Comparison of ENCODE assay signal across 8 mouse cellular contexts in genomic region chr10:21826793-21827504, GRCm38 (mm10). TPM values are rescaled to one million over a fixed set of nuclear protein-coding genes. Genes with fewer than 3 reads are reported as not detected.
DNase-seq lines count a peak whose midpoint lies in the region; ATAC-seq and TF ChIP-seq lines count a peak whose summit lies in the region.
"Had no signal": no experiment of that assay in that cellular context is flagged by ENCODE, and none has a peak within 500 bp of the region (broad histone marks: within the 10 kb centered on the region; RNA-seq: fewer than 3 reads in every experiment).

No protein-coding gene starts in this region.

- peak overlapping the region; percentile 38; the same call in 1 of the 2 replicates for H3K4me2 ChIP-seq in CH12.LX (ENCODE audit: insufficient read depth, low read depth, poor library complexity, severe bottlenecking)

- TF ChIP-seq CTCF in CH12.LX (conservative IDR thresholded peaks at IDR 0.05 in 1 of 2, IDR thresholded peaks at IDR 0.05 in 1 of 2; ENCODE audit: low read depth in 2 of 2, low read length in 2 of 2), result no peak
- TF ChIP-seq CTCF in cerebellum, adult 2 months (IDR thresholded peaks at IDR 0.05; ENCODE audit: borderline replicate concordance, insufficient read depth, low read depth, low read length), result no peak

- no peak for TF ChIP-seq POLR2A in CH12.LX (IDR thresholded peaks at IDR 0.05; ENCODE audit: low read depth, low read length)
- TF ChIP-seq POLR2A in cerebellum, adult 2 months (IDR thresholded peaks at IDR 0.05; ENCODE audit: borderline replicate concordance, insufficient read depth, low read length), result no peak

- dilution Hi-C loops in CH12.LX (cut with MboI; ENCODE audit: extremely low pct_ligation_motif_present, extremely low pct_unique_long_range_greater_than_20kb, low sequenced_read_pairs), result no loop called here

- H3K4me3 ChIP-seq in CH12.LX (replicated peaks in 1 of 3; ENCODE audit: low read depth in 2 of 3, low read length in 2 of 3, poor library complexity in 1 of 3), result no peak overlapping the region
- H3K4me3 ChIP-seq in cerebellum, adult 2 months (replicated peaks; ENCODE audit: insufficient read depth, low read depth, low read length), result no peak overlapping the region

- WGBS in cerebellum, adult 2 months, result 61% methylated on average over 5 of the region's 5 CpGs

- peak; percentile 23 to 54; a peak in 2 of 4 replicates for ATAC-seq in hematopoietic stem cell, adult 5-6 weeks (replicated peaks in 1 of 2; ENCODE audit: insufficient read depth in 1 of 2, low FRiP score in 2 of 2, low TSS enrichment in 1 of 2, low read depth in 1 of 2, poor library complexity in 2 of 2, severe bottlenecking in 2 of 2)
- peak; percentile 61; the same call in 1 of the 2 replicates for ATAC-seq in megakaryocyte-erythroid progenitor cell, adult 5-6 weeks (replicated peaks; ENCODE audit: low FRiP score, low TSS enrichment, poor library complexity, severe bottlenecking)

- H3K9me3 ChIP-seq in CH12.LX (replicated peaks; ENCODE audit: low read length), result no peaks in the 10 kb centered on the region

- no peak for TF ChIP-seq EP300 in CH12.LX (IDR thresholded peaks at IDR 0.05; ENCODE audit: low read length)

- peak; percentile 14 for DNase-seq in 416B (ENCODE audit: low read depth)
- DNase-seq in CH12.LX (ENCODE audit: extremely low read depth), result no peak
- no peak for DNase-seq in adipocyte (ENCODE audit: low spot score)
- DNase-seq in gastrocnemius, postnatal 14 days, result no peak
- DNase-seq in cerebellum, adult 2 months, result no peak
- DNase-seq: lung, adult 18-20 months had no signal

- no peaks in the 10 kb centered on the region for H3K27me3 ChIP-seq in CH12.LX (replicated peaks)
- H3K27me3 ChIP-seq in cerebellum, adult 2 months (ENCODE audit: control insufficient read depth, insufficient read depth, low read length), result no peaks in the 10 kb centered on the region

- intact Hi-C loops in gastrocnemius, postnatal 14 days (cut with DNase I; ENCODE audit: low total_unique reads), result no loop called here

- H3K79me2 ChIP-seq in CH12.LX (replicated peaks; ENCODE audit: control insufficient read depth, extremely low read depth, insufficient read depth, poor library complexity, severe bottlenecking), result no peaks in the 10 kb centered on the region

- H3K36me3 ChIP-seq in CH12.LX (replicated peaks in 1 of 2; ENCODE audit: control insufficient read depth in 1 of 2, insufficient read depth in 1 of 2, low read length in 1 of 2), result no peaks in the 10 kb centered on the region

- H3K27ac ChIP-seq in CH12.LX (ENCODE audit: insufficient read depth, low read depth), result no peak overlapping the region
- H3K27ac ChIP-seq in cerebellum, adult 2 months (ENCODE audit: insufficient read depth, low read length), result no peak overlapping the region

- H3K4me1 ChIP-seq in CH12.LX (ENCODE audit: control insufficient read depth in 1 of 2, insufficient read depth in 2 of 2), result peaks cover 0 to 9% of the 10 kb centered on the region in 2 experiments; a peak in 2 of 4 replicates
- no peaks in the 10 kb centered on the region for H3K4me1 ChIP-seq in cerebellum, adult 2 months (ENCODE audit: control insufficient read depth, insufficient read depth, low read length)

- H3K9ac ChIP-seq in CH12.LX (ENCODE audit: insufficient read depth, low read depth), result no peak overlapping the region

- TF ChIP-seq RAD21 in CH12.LX (IDR thresholded peaks at IDR 0.05; ENCODE audit: low read depth, low read length), result no peak

- in situ Hi-C loops in CH12.LX (cut with MboI; ENCODE audit: low pct_ligation_motif_present, low pct_unique_long_range_greater_than_20kb, low sequenced_read_pairs), result no loop called here

TF ChIP-seq in CH12.LX, 34 proteins besides CTCF, POLR2A, EP300 and RAD21:
- no peak for TF ChIP-seq CHD1 (IDR thresholded peaks at IDR 0.05; ENCODE audit: low read depth, low read length)
- TF ChIP-seq E2F4 (IDR thresholded peaks at IDR 0.05; ENCODE audit: insufficient replicate concordance, low read depth, low read length), result no peak

RNA-seq across cellular contexts. Expression of gene Sgk1, which starts 55.0 kb away (rescaled TPM):
- 0.76 and 0.97 TPM in 2 replicates for total RNA-seq in CH12.LX (2012; rRNA removed)
- total RNA-seq in CH12.LX (2014; rRNA removed), result 16.0 and 16.1 TPM in 2 replicates
- polyA plus RNA-seq in CH12.LX (2012; ENCODE audit: insufficient read length, low read depth), result 4.3 and 4.6 TPM in 2 replicates
- total RNA-seq in hematopoietic stem cell, adult 5-6 weeks (2017), result 18.1 and 23.6 TPM in 2 replicates
- total RNA-seq in megakaryocyte-erythroid progenitor cell, adult 5-6 weeks (2014; fragmentation: Nextera tagmentation), result 1.1 and 9.7 TPM in 2 replicates
- 5.5 and 8.1 TPM in 2 replicates for total RNA-seq in megakaryocyte-erythroid progenitor cell, adult 5-6 weeks (2017)
- 100 to 1,000 TPM; 137 to 328 TPM for total RNA-seq in gastrocnemius, postnatal 14 days (2021)
- polyA plus RNA-seq in cerebellum, adult 2 months (2012; rRNA removed), result 40.4 and 56.6 TPM in 2 replicates
